Mouse (Mus musculus) G1E (cell line): ENCODE results near the gene Clgn.

Experiments used
- CTCF ChIP-seq: IDR thresholded peaks from 2 replicates; pipeline ENCODE4 v1.5.1; 2012; ENCODE audit warnings: low read depth, low read length, inconsistent platforms, mixed read lengths
- GATA1 ChIP-seq: IDR thresholded peaks from 2 replicates; pipeline ENCODE4 v1.6.1; 2012; ENCODE audit warnings: borderline replicate concordance, low read length, inconsistent platforms, mixed read lengths
- POLR2AphosphoS5 ChIP-seq: IDR thresholded peaks from 2 replicates; pipeline ENCODE4 v1.6.1; 2012; ENCODE audit warnings: low read depth, low read length, inconsistent platforms; ENCODE audit not compliant: insufficient replicate concordance
- TAL1 ChIP-seq: conservative IDR thresholded peaks from 2 replicates; pipeline ENCODE4 v1.6.1; 2012; ENCODE audit warnings: low read depth, low read length, inconsistent platforms, mixed read lengths

DNA sequence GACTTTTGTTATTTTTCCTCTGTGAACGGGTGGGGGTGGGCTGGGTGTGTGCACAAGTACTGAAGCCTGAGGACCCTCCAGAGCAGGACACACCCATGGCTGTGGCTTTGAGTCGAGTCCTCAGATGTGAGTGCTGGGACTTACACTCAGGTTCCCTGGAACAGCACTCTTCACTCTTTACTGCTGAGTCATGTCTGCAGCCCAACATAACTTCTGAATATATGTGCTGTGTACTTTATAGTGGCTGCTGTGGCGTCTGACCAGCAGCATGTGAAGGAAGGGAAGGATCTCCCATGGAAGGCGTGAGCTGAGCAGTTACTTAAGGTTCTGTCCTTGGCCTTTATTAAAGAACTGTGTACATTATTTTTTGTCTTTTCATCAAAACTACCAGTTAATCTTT is 9.5 kb upstream of the Clgn start:
- TF ChIP-seq CTCF: no peak
- no peak for TF ChIP-seq GATA1
- TF ChIP-seq TAL1: no peak
- no peak for TF ChIP-seq POLR2AphosphoS5
